Mouse (Mus musculus) CH12.LX (cell line): ENCODE data around the gene Ylpm1. TPM values are rescaled to one million over a fixed set of nuclear protein-coding genes. Genes with fewer than 3 reads are reported as not detected.

Experiments
- DNase-seq: peaks from one replicate; pipeline ENCODE4 v3.0.0-alpha.2; 2013; ENCODE audit errors: extremely low read depth
- H3K27ac ChIP-seq: 2 replicates; pipeline ENCODE4 v1.5.1; 2012; ENCODE audit warnings: low read depth, mild to moderate bottlenecking, control low read depth, moderate library complexity; ENCODE audit not compliant: insufficient read depth
- H3K27me3 ChIP-seq: replicated peaks from 2 replicates; pipeline ENCODE3; 2012; ENCODE audit warnings: inconsistent platforms
- H3K36me3 ChIP-seq, 2 experiments: replicated peaks in 1 of 2; 2 replicates each; pipeline versions ENCODE3 to v1.6.1; 2012; ENCODE audit warnings: inconsistent platforms in 1 of 2, low read length in 1 of 2, mild to moderate bottlenecking in 1 of 2, mixed read lengths in 1 of 2, moderate library complexity in 1 of 2; ENCODE audit not compliant: control insufficient read depth in 1 of 2, insufficient read depth in 1 of 2
- H3K4me1 ChIP-seq, 2 experiments: 2 replicates each; pipeline ENCODE4 v1.6.1; 2012; ENCODE audit warnings: inconsistent platforms in 1 of 2, moderate library complexity in 1 of 2; ENCODE audit not compliant: insufficient read depth in 2 of 2, control insufficient read depth in 1 of 2
- H3K4me2 ChIP-seq: 2 replicates; pipeline ENCODE4 v1.6.1; 2012; ENCODE audit warnings: low read depth, mild to moderate bottlenecking, control low read depth; ENCODE audit not compliant: poor library complexity, insufficient read depth, severe bottlenecking
- H3K4me3 ChIP-seq, 3 experiments: fragments of 150-350 bp in 1 of 3; sonication (generic) in 1 of 3; replicated peaks in 1 of 3; 2 replicates each; pipeline versions ENCODE3 to v1.5.1; 2011 to 2012; ENCODE audit warnings: low read depth in 2 of 3, low read length in 2 of 3, mild to moderate bottlenecking in 2 of 3, moderate library complexity in 2 of 3, control low read depth in 1 of 3, improper control_type of control experiment in 1 of 3, inconsistent platforms in 1 of 3, mixed read lengths in 1 of 3; ENCODE audit not compliant: poor library complexity in 1 of 3
- H3K79me2 ChIP-seq: replicated peaks from 2 replicates; pipeline ENCODE4 v1.6.1; 2012; ENCODE audit warnings: mild to moderate bottlenecking, moderate library complexity; ENCODE audit not compliant: control insufficient read depth, poor library complexity, insufficient read depth, severe bottlenecking; ENCODE audit errors: extremely low read depth
- H3K9ac ChIP-seq: 2 replicates; pipeline ENCODE4 v1.6.1; 2012; ENCODE audit warnings: low read depth, mild to moderate bottlenecking, control low read depth, moderate library complexity; ENCODE audit not compliant: insufficient read depth
- H3K9me3 ChIP-seq: replicated peaks from 2 replicates; pipeline ENCODE3; 2012; ENCODE audit warnings: low read length, inconsistent platforms, mixed read lengths
- CHD2 ChIP-seq: IDR thresholded peaks from 2 replicates; pipeline ENCODE4 v1.6.1; 2011; ENCODE audit warnings: low read length, improper control_type of control experiment
- CTCF ChIP-seq, 2 experiments: IDR thresholded peaks in 1 of 2; conservative IDR thresholded peaks in 1 of 2; 2 replicates each; pipeline ENCODE4 v1.5.1; 2011 to 2012; ENCODE audit warnings: low read depth in 2 of 2, low read length in 2 of 2, improper control_type of control experiment in 1 of 2, inconsistent platforms in 1 of 2, mild to moderate bottlenecking in 1 of 2, moderate library complexity in 1 of 2
- E2F4 ChIP-seq: IDR thresholded peaks from 2 replicates; pipeline ENCODE4 v1.6.1; 2011; ENCODE audit warnings: low read depth, low read length, improper control_type of control experiment; ENCODE audit not compliant: insufficient replicate concordance
- ELF1 ChIP-seq: IDR thresholded peaks from 2 replicates; pipeline ENCODE4 v1.6.1; 2014; ENCODE audit warnings: low read depth, mild to moderate bottlenecking, inconsistent platforms, low read length, improper control_type of control experiment
- EP300 ChIP-seq: IDR thresholded peaks from 2 replicates; pipeline ENCODE4 v1.6.1; 2011; ENCODE audit warnings: low read length, improper control_type of control experiment
- ETS1 ChIP-seq: conservative IDR thresholded peaks from 2 replicates; pipeline ENCODE4 v1.6.1; 2012; ENCODE audit warnings: low read depth, mild to moderate bottlenecking, inconsistent platforms, low read length, improper control_type of control experiment, moderate library complexity
- JUN ChIP-seq: IDR thresholded peaks from 2 replicates; pipeline ENCODE4 v1.6.1; 2011; ENCODE audit warnings: low read depth, mild to moderate bottlenecking, low read length, improper control_type of control experiment, moderate library complexity; ENCODE audit not compliant: insufficient read depth
- KAT2A ChIP-seq: IDR thresholded peaks from 2 replicates; pipeline ENCODE4 v1.6.1; 2012; ENCODE audit warnings: low read length, improper control_type of control experiment, inconsistent platforms; ENCODE audit not compliant: insufficient replicate concordance
- MXI1 ChIP-seq: IDR thresholded peaks from 2 replicates; pipeline ENCODE4 v1.6.1; 2011; ENCODE audit warnings: mild to moderate bottlenecking, low read depth, low read length, improper control_type of control experiment
- MYC ChIP-seq: IDR thresholded peaks from 2 replicates; pipeline ENCODE4 v1.6.1; 2011; ENCODE audit warnings: low read depth, mild to moderate bottlenecking, improper control_type of control experiment, low read length
- NELFE ChIP-seq: IDR thresholded peaks from 2 replicates; pipeline ENCODE4 v1.6.1; 2011; ENCODE audit warnings: low read depth, low read length, improper control_type of control experiment
- PAX5 ChIP-seq: IDR thresholded peaks from 2 replicates; pipeline ENCODE4 v1.6.1; 2012; ENCODE audit warnings: low read length, inconsistent platforms, mixed read lengths
- RCOR1 ChIP-seq: conservative IDR thresholded peaks from 2 replicates; pipeline ENCODE4 v1.6.1; 2012; ENCODE audit warnings: low read depth, mild to moderate bottlenecking, inconsistent platforms, low read length, improper control_type of control experiment
- SMC3 ChIP-seq: IDR thresholded peaks from 2 replicates; pipeline ENCODE4 v1.6.1; 2011; ENCODE audit warnings: low read depth, low read length, improper control_type of control experiment
- USF2 ChIP-seq: conservative IDR thresholded peaks from 2 replicates; pipeline ENCODE4 v1.6.1; 2011; ENCODE audit warnings: low read depth, low read length, improper control_type of control experiment
- ZC3H11A ChIP-seq: IDR thresholded peaks from 2 replicates; pipeline ENCODE4 v1.6.1; 2012; ENCODE audit warnings: low read depth, mild to moderate bottlenecking, inconsistent platforms, low read length, improper control_type of control experiment
- dilution Hi-C: fragments of 300-500 bp; cut with MboI; formaldehyde crosslinking; loops from 2 replicates; pipeline ENCODE4 v1.14.3; 2020; ENCODE audit warnings: low sequenced_read_pairs; ENCODE audit not compliant: extremely low pct_unique_long_range_greater_than_20kb, extremely low pct_ligation_motif_present
- in situ Hi-C: fragments of 300-500 bp; cut with MboI; formaldehyde crosslinking; loops from 3 replicates; pipeline ENCODE4 v1.14.3; 2019; ENCODE audit warnings: low sequenced_read_pairs, low pct_ligation_motif_present, low pct_unique_long_range_greater_than_20kb, mixed read lengths
- polyA plus RNA-seq: library from polyadenylated mRNA; unstranded; fragments of >175 nt; gene quantifications from 2 replicates; pipeline ENCODE4 v1.2.1, GENCODE M21; 2012; ENCODE audit warnings: low read depth; ENCODE audit not compliant: insufficient read length
- total RNA-seq, 2 experiments: library from RNA; depleted of rRNA; stranded (reverse); fragments of 300-350 nt in 1 of 2; fragments of >200 nt in 1 of 2; gene quantifications; 2 replicates each; pipeline ENCODE4 v1.2.3; 2012 to 2014

The Ylpm1 gene
- total and polyA plus RNA-seq, 3 experiments = 19.3 to 56.8 (median 20.1) TPM

DNA sequence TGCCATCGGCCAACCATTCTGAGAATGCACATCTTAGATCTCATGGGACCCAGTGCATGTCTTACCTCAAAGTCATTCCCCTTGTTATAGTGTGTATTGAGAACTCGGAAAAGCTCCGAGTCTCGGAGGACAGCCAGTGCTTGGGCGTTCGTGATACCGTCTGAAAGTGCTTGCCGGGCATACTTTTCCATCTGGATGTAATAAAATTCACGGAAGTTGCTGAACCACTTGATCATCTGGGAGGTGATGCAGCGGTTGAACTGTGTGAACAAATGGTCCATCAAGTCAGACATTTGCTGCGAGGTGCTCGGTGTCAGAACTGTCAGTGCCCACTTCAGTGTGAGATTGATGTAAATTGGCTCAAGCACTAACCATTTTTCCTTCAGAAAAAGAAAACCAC lies 91.7 kb downstream of the Ylpm1 start:
- no peak overlapping the region for H3K27ac ChIP-seq
- no peak overlapping the region for H3K9ac ChIP-seq
- in situ Hi-C loops = no loop called here
- no peak overlapping the region for H3K4me3 ChIP-seq
- H3K9me3 ChIP-seq = peaks cover 6% of the 10 kb centered on the region
- dilution Hi-C loops = no loop called here
- H3K4me1 ChIP-seq = peaks cover 7 to 18% of the 10 kb centered on the region in 2 experiments
- H3K36me3 ChIP-seq = peaks cover 38 to 56% of the 10 kb centered on the region in 2 experiments
- H3K4me2 ChIP-seq = no peak overlapping the region
- TF ChIP-seq USF2 (no peak), E2F4 (no peak)
- TF ChIP-seq, all 38 proteins: peak for 0
- H3K27me3 ChIP-seq = no peaks in the 10 kb centered on the region
- DNase-seq = no peak
- no peaks in the 10 kb centered on the region for H3K79me2 ChIP-seq

GRCm38 (mm10) chr12:85091190-85091589 lies 95.1 kb downstream of the Ylpm1 start:
- dilution Hi-C loops = no loop called here
- no peaks in the 10 kb centered on the region for H3K27me3 ChIP-seq
- H3K4me3 ChIP-seq = no peak overlapping the region
- no peak overlapping the region for H3K9ac ChIP-seq
- no peak for DNase-seq
- in situ Hi-C loops = loop anchor here (5.0 kb wide), 1 partner anchor 41 kb away; no protein-coding TSS in a partner anchor
- H3K4me1 ChIP-seq = peaks cover 3 to 34% of the 10 kb centered on the region in 2 experiments
- no peaks in the 10 kb centered on the region for H3K79me2 ChIP-seq
- TF ChIP-seq ETS1 (no peak), ZC3H11A (no peak), PAX5 (no peak), JUN (no peak), ELF1 (no peak), CHD2 (no peak), RCOR1 (no peak), MYC (no peak), SMC3 (no peak), KAT2A (no peak), CTCF (conservative IDR thresholded peaks at IDR 0.05 in 1 of 2, IDR thresholded peaks at IDR 0.05 in 1 of 2; ENCODE audit: low read depth in 2 of 2, low read length in 2 of 2) (no peak), EP300 (no peak), NELFE (no peak), E2F4 (no peak), MXI1 (no peak)
- no peak overlapping the region for H3K27ac ChIP-seq
- H3K4me2 ChIP-seq = no peak overlapping the region
- H3K9me3 ChIP-seq = peaks cover 6% of the 10 kb centered on the region
- peaks cover 53 to 77% of the 10 kb centered on the region in 2 experiments for H3K36me3 ChIP-seq
